Mouse (Mus musculus): ENCODE measurements at regions not wholly inside any gene's neighbourhood (a gene's known extent, or its start where the extent isn't known, plus 50 kb on each side); places are given as distances from the start of the nearest gene placed in this dataset.

DNA sequence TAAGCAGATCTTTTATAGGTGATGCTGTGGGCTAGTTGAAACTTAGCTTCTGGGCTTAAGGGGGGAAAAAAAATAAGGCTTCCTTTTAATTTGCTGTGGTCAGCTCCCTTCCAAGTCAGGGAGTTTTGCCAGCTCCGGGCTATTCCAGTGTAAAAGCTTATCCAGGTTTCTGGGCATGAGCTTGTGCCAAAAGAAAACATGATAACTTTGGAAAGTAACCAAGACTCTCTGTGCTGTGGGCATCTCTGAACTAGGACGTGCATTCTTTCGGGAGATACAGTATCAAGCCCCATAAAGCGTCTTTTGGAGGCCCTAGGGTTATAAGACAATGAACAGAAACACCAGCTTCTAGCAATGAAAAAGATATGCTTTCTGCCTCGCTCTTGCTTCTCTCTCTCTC lies 114.6 kb upstream of the Dyrk2 start:
- TF ChIP-seq CTCF (IDR thresholded peaks at IDR 0.05; ENCODE audit: extremely low read depth, insufficient read length, insufficient replicate concordance, low read depth, low read length) (no peak), POLR2A (IDR thresholded peaks at IDR 0.05; ENCODE audit: low read depth, low read length) (no peak)
